Mouse (Mus musculus) ES-E14 (cell line): Measurements from ENCODE around the gene Nxpe4. TPM values are rescaled to one million over a fixed set of nuclear protein-coding genes. Genes with fewer than 3 reads are reported as not detected.

Experiments
- DNase-seq: peaks from one replicate; pipeline ENCODE4 v3.0.0-alpha.2; 2013; ENCODE audit warnings: low read depth, low spot score
- H3K27ac ChIP-seq: 2 replicates; pipeline ENCODE4 v1.5.1; 2012; ENCODE audit warnings: low read depth, mild to moderate bottlenecking, low read length, moderate library complexity, mixed read lengths; ENCODE audit not compliant: poor library complexity, insufficient read depth, severe bottlenecking
- H3K36me3 ChIP-seq: 2 replicates; pipeline ENCODE4 v1.6.1; 2012; ENCODE audit warnings: mild to moderate bottlenecking, low read length, moderate library complexity, mixed read lengths; ENCODE audit not compliant: control insufficient read depth, poor library complexity, insufficient read depth, severe bottlenecking
- H3K4me1 ChIP-seq, 2 experiments: fragments of 150-350 bp in 1 of 2; sonication (generic) in 1 of 2; 2 replicates each; pipeline ENCODE4 v1.6.1; 2012; ENCODE audit warnings: low read length in 2 of 2, mild to moderate bottlenecking in 1 of 2, mixed read lengths in 1 of 2; ENCODE audit not compliant: control insufficient read depth in 2 of 2, insufficient read depth in 2 of 2, poor library complexity in 1 of 2
- H3K4me3 ChIP-seq, 2 experiments: fragments of 150-350 bp in 1 of 2; sonication (generic) in 1 of 2; 2 replicates each; pipeline ENCODE4 v1.5.1; 2012; ENCODE audit warnings: low read length in 2 of 2, low read depth in 1 of 2, mild to moderate bottlenecking in 1 of 2, mixed read lengths in 1 of 2; ENCODE audit not compliant: insufficient read depth in 1 of 2, poor library complexity in 1 of 2, severe bottlenecking in 1 of 2
- H3K9ac ChIP-seq: 2 replicates; pipeline ENCODE4 v1.6.1; 2012; ENCODE audit warnings: low read depth, mild to moderate bottlenecking, low read length, mixed read lengths; ENCODE audit not compliant: poor library complexity, insufficient read depth, severe bottlenecking
- H3K9me3 ChIP-seq: fragments of 150-350 bp; sonication (generic); 2 replicates; pipeline ENCODE4 v1.6.1; 2012; ENCODE audit warnings: low read depth, mild to moderate bottlenecking, low read length; ENCODE audit not compliant: control insufficient read depth, insufficient read depth
- CHD2 ChIP-seq: IDR thresholded peaks from 2 replicates; pipeline ENCODE4 v1.6.1; 2014; ENCODE audit warnings: mild to moderate bottlenecking, low read depth, low read length, inconsistent platforms
- HCFC1 ChIP-seq: IDR thresholded peaks from 2 replicates; pipeline ENCODE4 v1.6.1; 2012; ENCODE audit warnings: low read length, inconsistent platforms, borderline replicate concordance; ENCODE audit not compliant: insufficient read depth
- MAFK ChIP-seq: IDR thresholded peaks from 2 replicates; pipeline ENCODE4 v1.6.1; 2014; ENCODE audit warnings: mild to moderate bottlenecking, low read depth, low read length, inconsistent platforms; ENCODE audit not compliant: insufficient read depth
- ZC3H11A ChIP-seq: IDR thresholded peaks from 2 replicates; pipeline ENCODE4 v1.6.1; 2012; ENCODE audit warnings: low read depth, mild to moderate bottlenecking, inconsistent platforms, low read length, borderline replicate concordance
- ZNF384 ChIP-seq: IDR thresholded peaks from 2 replicates; pipeline ENCODE4 v1.6.1; 2012; ENCODE audit warnings: low read depth, low read length, inconsistent platforms
- in situ Hi-C, 2 experiments: fragments of 600-800 bp; cut with MboI; formaldehyde crosslinking; loops; one replicate each; pipeline ENCODE4 v1.15.1; 2025; ENCODE audit warnings: low sequenced_read_pairs in 2 of 2, inconsistent platforms in 1 of 2; ENCODE audit not compliant: unreplicated experiment in 2 of 2
- total RNA-seq: library from RNA; depleted of rRNA; stranded (reverse); fragments of 300-350 nt; gene quantifications from 2 replicates; pipeline ENCODE4 v1.2.3, GENCODE M21; 2012

Gene Nxpe4
- total RNA-seq, 1 experiment = 0.94 TPM

DNA sequence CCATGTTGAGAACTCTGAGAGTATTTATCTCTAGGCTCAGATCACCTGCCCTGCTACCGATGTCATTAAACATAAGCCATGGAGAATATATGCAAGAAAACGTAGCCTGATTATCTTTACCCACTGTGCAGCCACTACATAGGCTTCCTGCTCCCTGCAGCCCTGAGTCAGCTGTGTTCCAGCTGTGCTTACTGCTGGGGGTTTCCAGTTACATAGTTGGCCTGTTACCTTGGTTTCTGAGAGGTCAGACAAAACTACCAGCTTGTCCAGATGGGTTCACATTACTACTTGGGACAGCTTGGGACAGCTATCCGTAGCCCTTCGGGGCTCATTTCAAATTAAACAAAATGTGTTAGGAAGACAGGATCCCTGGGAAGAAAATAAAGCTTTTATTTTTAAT is 192.3 kb downstream of the Nxpe4 start:
- in situ Hi-C loops = no loop called here
- no peak overlapping the region for H3K4me3 ChIP-seq
- H3K9ac ChIP-seq = no peak overlapping the region
- H3K36me3 ChIP-seq = no peaks in the 10 kb centered on the region
- no peaks in the 10 kb centered on the region for H3K4me1 ChIP-seq
- no peak overlapping the region for H3K27ac ChIP-seq
- no peak for DNase-seq
- TF ChIP-seq ZNF384 (no peak), CHD2 (no peak), HCFC1 (no peak), ZC3H11A (no peak), MAFK (no peak)
- H3K9me3 ChIP-seq = no peaks in the 10 kb centered on the region

DNA sequence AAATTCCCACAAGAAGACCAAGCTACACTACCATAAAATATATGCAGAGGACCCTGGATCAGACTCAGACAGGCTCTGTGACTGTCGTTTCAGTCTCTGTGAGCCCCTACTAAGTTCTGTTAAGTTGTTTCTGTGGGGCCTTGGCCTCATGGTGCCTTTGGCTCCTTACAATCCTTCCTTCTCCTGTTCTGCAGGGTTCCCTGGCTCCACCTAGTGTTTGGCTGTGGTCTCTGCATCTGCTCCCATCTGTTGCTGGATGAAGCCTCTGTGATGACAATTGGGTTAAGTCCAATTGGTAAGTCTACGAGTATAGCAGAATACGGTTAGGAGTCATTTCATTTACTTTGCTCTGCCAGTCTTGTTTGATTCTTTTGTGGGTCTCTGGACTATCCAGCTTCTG is 193.0 kb downstream of the Nxpe4 start:
- H3K4me3 ChIP-seq = no peak overlapping the region
- in situ Hi-C loops = no loop called here
- peak; percentile 66 for DNase-seq
- TF ChIP-seq ZC3H11A = peak; percentile 78
- no peak for TF ChIP-seq ZNF384
- no peak overlapping the region for H3K9ac ChIP-seq
- H3K9me3 ChIP-seq = no peaks in the 10 kb centered on the region
- H3K36me3 ChIP-seq = no peaks in the 10 kb centered on the region
- H3K27ac ChIP-seq = no peak overlapping the region
- peaks cover 0 to 1% of the 10 kb centered on the region in 2 experiments; a peak in 1 of 4 replicates for H3K4me1 ChIP-seq

DNA sequence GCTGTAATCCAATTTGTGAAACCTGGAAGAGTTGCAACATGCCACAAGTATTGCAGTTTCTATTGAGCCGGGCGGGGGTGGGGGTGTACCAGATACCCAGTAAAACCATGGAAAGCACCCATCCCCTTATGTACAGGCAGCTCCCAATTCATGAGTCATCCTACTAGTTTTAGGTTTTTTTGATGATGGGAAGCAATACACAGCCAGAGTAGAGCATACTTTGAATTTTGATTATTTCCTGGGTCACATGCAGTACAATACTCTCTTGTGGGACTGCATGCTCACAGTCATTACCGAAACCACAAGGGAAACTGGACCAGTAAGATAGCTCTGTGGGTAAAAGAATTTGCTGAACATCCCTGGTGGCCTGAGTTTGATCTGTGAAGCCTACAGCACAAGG is 195.3 kb downstream of the Nxpe4 start:
- H3K9ac ChIP-seq = no peak overlapping the region
- H3K27ac ChIP-seq = no peak overlapping the region
- H3K9me3 ChIP-seq = no peaks in the 10 kb centered on the region
- no peak overlapping the region for H3K4me3 ChIP-seq
- TF ChIP-seq MAFK = no peak
- no peak for TF ChIP-seq CHD2
- no peak for TF ChIP-seq ZNF384
- TF ChIP-seq HCFC1 = no peak
- no peak for TF ChIP-seq ZC3H11A
- no peak for DNase-seq
- in situ Hi-C loops = no loop called here
- H3K4me1 ChIP-seq = peaks cover 0 to 2% of the 10 kb centered on the region in 2 experiments; a peak in 1 of 4 replicates
- no peaks in the 10 kb centered on the region for H3K36me3 ChIP-seq

- no peak overlapping the region for H3K27ac ChIP-seq
- in situ Hi-C loops = no loop called here
- no peak overlapping the region for H3K4me3 ChIP-seq
- H3K4me1 ChIP-seq = peaks cover 0 to 2% of the 10 kb centered on the region in 2 experiments; a peak in 1 of 4 replicates
- H3K9me3 ChIP-seq = no peaks in the 10 kb centered on the region
- no peak for TF ChIP-seq MAFK
- no peak for TF ChIP-seq HCFC1
- TF ChIP-seq CHD2 = no peak
- TF ChIP-seq ZC3H11A = no peak
- no peak for TF ChIP-seq ZNF384
- no peak for DNase-seq
- H3K9ac ChIP-seq = no peak overlapping the region
- H3K36me3 ChIP-seq = no peaks in the 10 kb centered on the region
Measured at GRCm38 (mm10) chr9:48360826-48361225, 199.0 kb downstream of the Nxpe4 start.

DNA sequence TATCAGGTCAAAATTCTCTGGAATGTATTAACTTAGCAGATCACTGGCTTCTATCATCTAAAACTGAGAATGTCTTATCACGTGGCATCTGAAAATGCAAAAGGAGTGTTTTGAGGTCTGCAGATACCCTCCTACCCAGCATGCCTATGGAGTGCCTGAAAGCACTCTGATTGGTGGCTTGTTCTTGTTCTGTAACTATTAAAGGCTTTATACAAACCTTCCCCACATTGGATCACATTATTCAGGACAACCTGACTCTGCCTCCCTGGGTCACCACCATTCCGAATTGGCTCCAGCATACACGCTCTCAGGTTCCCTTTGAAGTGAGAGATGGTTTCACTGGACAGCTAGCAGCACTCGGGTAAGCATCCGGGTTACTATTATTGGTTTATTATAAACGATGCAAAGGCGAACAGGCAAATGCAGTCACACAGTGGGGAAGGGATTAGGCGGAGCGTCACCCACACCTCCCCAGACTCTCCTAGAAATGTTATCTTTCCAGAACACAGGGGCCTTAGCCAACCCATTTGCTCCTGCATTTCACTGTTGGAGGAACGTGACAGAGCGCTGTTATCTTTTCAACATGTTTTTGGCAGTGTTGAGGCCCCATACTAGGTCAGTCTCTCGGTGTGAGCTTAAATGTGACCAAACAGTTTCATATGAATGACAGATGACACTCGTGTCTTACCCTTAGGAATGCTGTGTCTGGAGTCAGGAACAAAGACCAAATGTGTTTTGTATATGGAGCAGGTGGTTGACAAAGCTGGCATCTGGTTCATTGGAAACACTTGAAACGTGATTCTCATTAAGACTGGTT is 200.2 kb downstream of the Nxpe4 start:
- Histone ChIP-seq H3K36me3 (no peaks in the 10 kb centered on the region), H3K4me1 (peaks cover 0 to 2% of the 10 kb centered on the region in 2 experiments; a peak in 1 of 4 replicates), H3K27ac (no peak overlapping the region), H3K4me3 (no peak overlapping the region), H3K9me3 (no peaks in the 10 kb centered on the region), H3K9ac (no peak overlapping the region)
- in situ Hi-C loops = no loop called here
- TF ChIP-seq MAFK (no peak), ZC3H11A (no peak), CHD2 (no peak), HCFC1 (no peak), ZNF384 (no peak)
- DNase-seq = no peak
